Mouse (Mus musculus) limb, embryonic 15.5 days (tissue): ENCODE results near the gene Pacrg. TPM values are rescaled to one million over a fixed set of nuclear protein-coding genes. Genes with fewer than 3 reads are reported as not detected.

ENCODE experiments used
- ATAC-seq: fragments of 200-750 bp; cut with Nextera tagmentation; 2 replicates; pipeline ENCODE4 v1.8.0; 2017; ENCODE audit warnings: low read depth, moderate TSS enrichment; ENCODE audit not compliant: insufficient number of reproducible peaks, low FRiP score, low TSS enrichment
- H3K27ac ChIP-seq: fragments of 300-500 bp; sonication (generic); 2 replicates; pipeline ENCODE4 v1.5.1; 2015; ENCODE audit warnings: moderate library complexity, mild to moderate bottlenecking, inconsistent platforms
- H3K27me3 ChIP-seq: fragments of 300-500 bp; sonication (generic); 2 replicates; pipeline ENCODE4 v1.6.1; 2015; ENCODE audit warnings: inconsistent platforms
- H3K36me3 ChIP-seq: fragments of 300-500 bp; sonication (generic); 2 replicates; pipeline ENCODE4 v1.6.1; 2015; ENCODE audit warnings: inconsistent platforms
- H3K4me1 ChIP-seq: fragments of 300-500 bp; sonication (generic); 2 replicates; pipeline ENCODE4 v1.6.1; 2015; ENCODE audit warnings: inconsistent platforms
- H3K4me2 ChIP-seq: fragments of 300-500 bp; sonication (generic); 2 replicates; pipeline ENCODE4 v1.6.1; 2015; ENCODE audit warnings: mild to moderate bottlenecking, inconsistent platforms
- H3K4me3 ChIP-seq: fragments of 300-500 bp; sonication (generic); 2 replicates; pipeline ENCODE4 v1.5.1; 2015; ENCODE audit warnings: mild to moderate bottlenecking, inconsistent platforms
- H3K9ac ChIP-seq: fragments of 300-500 bp; sonication (generic); 2 replicates; pipeline ENCODE4 v1.6.1; 2015; ENCODE audit warnings: inconsistent platforms
- H3K9me3 ChIP-seq: fragments of 300-500 bp; sonication (generic); 2 replicates; pipeline ENCODE4 v1.6.1; 2016; ENCODE audit warnings: inconsistent platforms
- WGBS: fragments of 180-500 bp; shearing (Covaris S2); methylation state at CpG from one replicate; pipeline ENCODE4 v1.1.7; 2015; 5-methylcytosine and 5-hydroxymethylcytosine counted together
- polyA plus RNA-seq: library from polyadenylated mRNA; unstranded; fragments of >200 nt; fragmentation: Nextera tagmentation; extraction: Ambion mirVana; gene quantifications from 2 replicates; pipeline ENCODE4 v1.2.1, GENCODE M21; 2015

Gene Pacrg
- polyA plus RNA-seq, 1 experiment from 2014 or later = 1.1 TPM

GRCm38 (mm10) chr17:10564191-10564590 is 275.9 kb downstream of the Pacrg start:
- WGBS = 89% methylated on average over 5 of the region's 5 CpGs
- Histone ChIP-seq H3K27me3 (no peaks in the 10 kb centered on the region), H3K4me2 (no peak overlapping the region), H3K36me3 (no peaks in the 10 kb centered on the region), H3K9me3 (no peaks in the 10 kb centered on the region), H3K4me1 (no peaks in the 10 kb centered on the region), H3K27ac (no peak overlapping the region), H3K4me3 (no peak overlapping the region), H3K9ac (no peak overlapping the region)
- ATAC-seq = no peak

- WGBS = 90% methylated on average over 7 of the region's 7 CpGs
- no peak overlapping the region for H3K9ac ChIP-seq
- no peaks in the 10 kb centered on the region for H3K4me1 ChIP-seq
- H3K36me3 ChIP-seq = no peaks in the 10 kb centered on the region
- ATAC-seq = no peak
- H3K4me2 ChIP-seq = no peak overlapping the region
- H3K27me3 ChIP-seq = no peaks in the 10 kb centered on the region
- no peaks in the 10 kb centered on the region for H3K9me3 ChIP-seq
- H3K4me3 ChIP-seq = no peak overlapping the region
- no peak overlapping the region for H3K27ac ChIP-seq
These were observed 277.2 kb downstream of the Pacrg start for GRCm38 (mm10) chr17:10562871-10563270.

- H3K36me3 ChIP-seq = no peaks in the 10 kb centered on the region
- H3K4me1 ChIP-seq = no peaks in the 10 kb centered on the region
- no peak overlapping the region for H3K9ac ChIP-seq
- WGBS = 87% methylated on average over 3 of the region's 3 CpGs
- ATAC-seq = no peak
- H3K27ac ChIP-seq = no peak overlapping the region
- no peaks in the 10 kb centered on the region for H3K9me3 ChIP-seq
- H3K4me3 ChIP-seq = no peak overlapping the region
- no peak overlapping the region for H3K4me2 ChIP-seq
- no peaks in the 10 kb centered on the region for H3K27me3 ChIP-seq
These were observed 280.1 kb downstream of the Pacrg start for GRCm38 (mm10) chr17:10560053-10560452.

- Histone ChIP-seq H3K27ac (no peak overlapping the region), H3K27me3 (no peaks in the 10 kb centered on the region), H3K9ac (no peak overlapping the region), H3K4me2 (no peak overlapping the region), H3K9me3 (no peaks in the 10 kb centered on the region), H3K36me3 (no peaks in the 10 kb centered on the region), H3K4me3 (no peak overlapping the region), H3K4me1 (no peaks in the 10 kb centered on the region)
- ATAC-seq = no peak
- 50% methylated on average over 8 of the region's 8 CpGs for WGBS
These were observed 281.4 kb downstream of the Pacrg start for GRCm38 (mm10) chr17:10558671-10559070.

- no peak for ATAC-seq
- H3K4me1 ChIP-seq = no peaks in the 10 kb centered on the region
- no peaks in the 10 kb centered on the region for H3K36me3 ChIP-seq
- no peak overlapping the region for H3K4me2 ChIP-seq
- no peak overlapping the region for H3K27ac ChIP-seq
- no peaks in the 10 kb centered on the region for H3K27me3 ChIP-seq
- WGBS = 88% methylated on average over 16 of the region's 16 CpGs
- H3K4me3 ChIP-seq = no peak overlapping the region
- H3K9ac ChIP-seq = no peak overlapping the region
- H3K9me3 ChIP-seq = no peaks in the 10 kb centered on the region
These were observed 287.6 kb downstream of the Pacrg start for GRCm38 (mm10) chr17:10552295-10553056.

- ATAC-seq = no peak
These were observed 289.2 kb downstream of the Pacrg start for GRCm38 (mm10) chr17:10550781-10551520.

GRCm38 (mm10) chr17:10549825-10550224 is 290.3 kb downstream of the Pacrg start:
- Histone ChIP-seq H3K27me3 (no peaks in the 10 kb centered on the region), H3K4me3 (no peak overlapping the region), H3K27ac (no peak overlapping the region), H3K4me2 (no peak overlapping the region), H3K36me3 (no peaks in the 10 kb centered on the region), H3K9ac (no peak overlapping the region), H3K4me1 (no peaks in the 10 kb centered on the region), H3K9me3 (no peaks in the 10 kb centered on the region)
- ATAC-seq = no peak
- WGBS = 68% methylated on average over 3 of the region's 3 CpGs

More at GRCm38 (mm10) chr17:10550781-10551520, 289.2 kb downstream of the Pacrg start:
- Histone ChIP-seq H3K4me3 (no peak overlapping the region), H3K9me3 (no peaks in the 10 kb centered on the region), H3K36me3 (no peaks in the 10 kb centered on the region), H3K4me1 (no peaks in the 10 kb centered on the region), H3K4me2 (no peak overlapping the region), H3K27ac (no peak overlapping the region), H3K9ac (no peak overlapping the region), H3K27me3 (no peaks in the 10 kb centered on the region)
- WGBS = 72% methylated on average over 15 of the region's 15 CpGs

- Histone ChIP-seq H3K27me3 (no peaks in the 10 kb centered on the region), H3K36me3 (no peaks in the 10 kb centered on the region), H3K4me1 (no peaks in the 10 kb centered on the region), H3K9ac (no peak overlapping the region), H3K4me3 (no peak overlapping the region), H3K4me2 (no peak overlapping the region), H3K9me3 (no peaks in the 10 kb centered on the region), H3K27ac (no peak overlapping the region)
- no peak for ATAC-seq
- WGBS = 90% methylated on average over 4 of the region's 4 CpGs
These were observed 291.1 kb downstream of the Pacrg start for GRCm38 (mm10) chr17:10548969-10549368.

GRCm38 (mm10) chr17:10540772-10541171 is 299.3 kb downstream of the Pacrg start:
- WGBS = 50% methylated on average over 2 of the region's 2 CpGs
- Histone ChIP-seq H3K4me3 (no peak overlapping the region), H3K4me2 (no peak overlapping the region), H3K9me3 (no peaks in the 10 kb centered on the region), H3K36me3 (no peaks in the 10 kb centered on the region), H3K27ac (no peak overlapping the region), H3K4me1 (no peaks in the 10 kb centered on the region), H3K9ac (no peak overlapping the region), H3K27me3 (no peaks in the 10 kb centered on the region)
- ATAC-seq = no peak

GRCm38 (mm10) chr17:10534206-10534605 is 305.9 kb downstream of the Pacrg start:
- H3K4me2 ChIP-seq = no peak overlapping the region
- H3K36me3 ChIP-seq = no peaks in the 10 kb centered on the region
- WGBS = 44% methylated on average over 8 of the region's 8 CpGs
- H3K9ac ChIP-seq = no peak overlapping the region
- ATAC-seq = no peak
- H3K27me3 ChIP-seq = 0 out of 2 replicates have a peak, but pooled peaks cover 3% of the 10 kb centered on the region
- H3K27ac ChIP-seq = no peak overlapping the region; the same call in 1 of the 2 replicates
- no peak overlapping the region for H3K4me3 ChIP-seq
- H3K4me1 ChIP-seq = 0 out of 2 replicates have a peak, but pooled peaks cover 4% of the 10 kb centered on the region
- H3K9me3 ChIP-seq = no peaks in the 10 kb centered on the region

- H3K4me3 ChIP-seq = no peak overlapping the region
- H3K4me1 ChIP-seq = 0 out of 2 replicates have a peak, but pooled peaks cover 4% of the 10 kb centered on the region
- H3K4me2 ChIP-seq = no peak overlapping the region
- H3K36me3 ChIP-seq = no peaks in the 10 kb centered on the region
- H3K27me3 ChIP-seq = 0 out of 2 replicates have a peak, but pooled peaks cover 3% of the 10 kb centered on the region
- 35% methylated on average over 7 of the region's 7 CpGs for WGBS
- no peak for ATAC-seq
- H3K9me3 ChIP-seq = no peaks in the 10 kb centered on the region
- H3K27ac ChIP-seq = no peak overlapping the region
- no peak overlapping the region for H3K9ac ChIP-seq
These were observed 306.6 kb downstream of the Pacrg start for GRCm38 (mm10) chr17:10533461-10533860.

- 0 out of 2 replicates have a peak, but pooled peaks cover 4% of the 10 kb centered on the region for H3K4me1 ChIP-seq
- no peaks in the 10 kb centered on the region for H3K9me3 ChIP-seq
- no peak overlapping the region for H3K4me2 ChIP-seq
- no peak overlapping the region for H3K4me3 ChIP-seq
- H3K9ac ChIP-seq = no peak overlapping the region
- H3K27me3 ChIP-seq = 0 out of 2 replicates have a peak, but pooled peaks cover 3% of the 10 kb centered on the region
- WGBS = 28% methylated on average over 8 of the region's 8 CpGs
- no peak overlapping the region for H3K27ac ChIP-seq
- no peaks in the 10 kb centered on the region for H3K36me3 ChIP-seq
- no peak for ATAC-seq
These were observed 309.1 kb downstream of the Pacrg start for GRCm38 (mm10) chr17:10531024-10531423.
